Mouse (Mus musculus): ENCODE data around the gene Rnf113a1.
"Not testable (repeated sequence)": the region's sequence is repeated elsewhere in the genome, so short reads cannot be mapped to it uniquely, and the experiment has no call there.

GRCm38 (mm10) chrX:37144498-37144897 lies 46.5 kb upstream of the Rnf113a1 start:
- TF ChIP-seq CTCF (IDR thresholded peaks at IDR 0.05; ENCODE audit: extremely low read depth, insufficient read depth, insufficient read length, insufficient replicate concordance); POLR2A (IDR thresholded peaks at IDR 0.05; ENCODE audit: low read depth, low read length): not testable (repeated sequence)

Data from spleen, adult 2 months (tissue).